Mouse (Mus musculus): Measurements from ENCODE around the gene Npcd. TPM values are rescaled to one million over a fixed set of nuclear protein-coding genes. Genes with fewer than 3 reads are reported as not detected.
A peak's percentile ranks its signal among the peaks of the same experiment; 100 is the strongest.

Npcd gene
- polyA plus RNA-seq, 1 experiment = 0.23 TPM

- Histone ChIP-seq H3K4me3 (ENCODE audit: low read depth, low read length) (peak overlapping the region; percentile 58), H3K4me1 (ENCODE audit: control insufficient read depth, insufficient read depth, insufficient read length, low read length) (peaks cover 3% of the 10 kb centered on the region), H3K27me3 (ENCODE audit: control insufficient read depth, insufficient read depth, low read length) (peaks cover 37% of the 10 kb centered on the region), H3K27ac (ENCODE audit: insufficient read depth, low read depth, low read length) (no peak overlapping the region), H3K36me3 (ENCODE audit: control insufficient read depth, insufficient read depth, low read length) (no peaks in the 10 kb centered on the region)
- 5% methylated on average over 81 of the region's 81 CpGs for WGBS
- TF ChIP-seq POLR2A (IDR thresholded peaks at IDR 0.05; ENCODE audit: low read depth, low read length) (no peak), CTCF (IDR thresholded peaks at IDR 0.05; ENCODE audit: extremely low read depth, insufficient read length, insufficient replicate concordance, low read depth, low read length) (no peak)
Measured at GRCm38 (mm10) chr15:79803533-79804351, 30.3 kb downstream of the Npcd start.

GRCm38 (mm10) chr15:79802304-79802703 lies 31.7 kb downstream of the Npcd start:
- Histone ChIP-seq H3K4me1 (ENCODE audit: control insufficient read depth, insufficient read depth, insufficient read length, low read length) (peaks cover 3% of the 10 kb centered on the region), H3K4me3 (ENCODE audit: low read depth, low read length) (no peak overlapping the region), H3K36me3 (ENCODE audit: control insufficient read depth, insufficient read depth, low read length) (no peaks in the 10 kb centered on the region), H3K27ac (ENCODE audit: insufficient read depth, low read depth, low read length) (no peak overlapping the region), H3K27me3 (ENCODE audit: control insufficient read depth, insufficient read depth, low read length) (peaks cover 37% of the 10 kb centered on the region)
- TF ChIP-seq CTCF (IDR thresholded peaks at IDR 0.05; ENCODE audit: extremely low read depth, insufficient read length, insufficient replicate concordance, low read depth, low read length) (no peak), POLR2A (IDR thresholded peaks at IDR 0.05; ENCODE audit: low read depth, low read length) (no peak)
- 37% methylated on average over 4 of the region's 4 CpGs for WGBS

- no peak overlapping the region for H3K27ac ChIP-seq (ENCODE audit: insufficient read depth, low read depth, low read length)
- H3K36me3 ChIP-seq (ENCODE audit: control insufficient read depth, insufficient read depth, low read length) = no peaks in the 10 kb centered on the region
- peaks cover 3% of the 10 kb centered on the region for H3K4me1 ChIP-seq (ENCODE audit: control insufficient read depth, insufficient read depth, insufficient read length, low read length)
- H3K4me3 ChIP-seq (ENCODE audit: low read depth, low read length) = no peak overlapping the region
- TF ChIP-seq CTCF (IDR thresholded peaks at IDR 0.05; ENCODE audit: extremely low read depth, insufficient read length, insufficient replicate concordance, low read depth, low read length) (no peak), POLR2A (IDR thresholded peaks at IDR 0.05; ENCODE audit: low read depth, low read length) (no peak)
- 62% methylated on average over 2 of the region's 2 CpGs for WGBS
- peaks cover 37% of the 10 kb centered on the region for H3K27me3 ChIP-seq (ENCODE audit: control insufficient read depth, insufficient read depth, low read length)
Measured at GRCm38 (mm10) chr15:79801646-79802045, 32.4 kb downstream of the Npcd start.

DNA sequence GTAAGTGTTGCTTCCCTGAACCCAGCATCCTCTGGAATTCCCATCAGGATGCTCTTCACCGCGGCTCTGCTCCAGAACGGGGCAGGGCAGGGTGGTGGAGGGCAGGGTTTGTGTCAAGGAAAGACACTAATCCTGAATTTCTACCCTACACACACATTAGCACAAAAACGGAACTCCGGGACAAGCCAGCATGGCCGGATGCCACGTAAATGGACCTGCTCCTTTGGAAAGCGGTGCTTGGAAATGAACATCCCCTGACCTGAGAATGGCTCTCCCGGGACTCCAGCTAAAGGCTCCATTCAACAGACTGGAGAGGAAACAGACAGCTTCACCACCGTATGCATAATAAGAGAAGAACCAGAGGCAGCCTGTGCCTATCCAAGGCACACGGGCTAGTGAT lies 33.3 kb downstream of the Npcd start:
- 69% methylated on average over 11 of the region's 11 CpGs for WGBS
- no peak for TF ChIP-seq POLR2A (IDR thresholded peaks at IDR 0.05; ENCODE audit: low read depth, low read length)
- no peak overlapping the region for H3K27ac ChIP-seq (ENCODE audit: insufficient read depth, low read depth, low read length)
- H3K4me1 ChIP-seq (ENCODE audit: control insufficient read depth, insufficient read depth, insufficient read length, low read length) = peaks cover 3% of the 10 kb centered on the region
- peaks cover 34% of the 10 kb centered on the region for H3K27me3 ChIP-seq (ENCODE audit: control insufficient read depth, insufficient read depth, low read length)
- H3K36me3 ChIP-seq (ENCODE audit: control insufficient read depth, insufficient read depth, low read length) = no peaks in the 10 kb centered on the region
- no peak overlapping the region for H3K4me3 ChIP-seq (ENCODE audit: low read depth, low read length)

- no peak overlapping the region for H3K27ac ChIP-seq (ENCODE audit: insufficient read depth, low read depth, low read length)
Measured at GRCm38 (mm10) chr15:79798591-79798990, 35.4 kb downstream of the Npcd start.

GRCm38 (mm10) chr15:79797680-79798079 lies 36.4 kb downstream of the Npcd start:
- TF ChIP-seq POLR2A (IDR thresholded peaks at IDR 0.05; ENCODE audit: low read depth, low read length) (no peak), CTCF (IDR thresholded peaks at IDR 0.05; ENCODE audit: extremely low read depth, insufficient read length, insufficient replicate concordance, low read depth, low read length) (no peak)
- WGBS = 82% methylated on average over 8 of the region's 8 CpGs
- no peaks in the 10 kb centered on the region for H3K4me1 ChIP-seq (ENCODE audit: control insufficient read depth, insufficient read depth, insufficient read length, low read length)

More at GRCm38 (mm10) chr15:79798591-79798990, 35.4 kb downstream of the Npcd start:
- Histone ChIP-seq H3K36me3 (ENCODE audit: control insufficient read depth, insufficient read depth, low read length) (no peaks in the 10 kb centered on the region), H3K4me3 (ENCODE audit: low read depth, low read length) (no peak overlapping the region), H3K4me1 (ENCODE audit: control insufficient read depth, insufficient read depth, insufficient read length, low read length) (no peaks in the 10 kb centered on the region; the same call in 1 of the 2 replicates), H3K27me3 (ENCODE audit: control insufficient read depth, insufficient read depth, low read length) (peaks cover 16% of the 10 kb centered on the region; the same call in 1 of the 2 replicates)
- WGBS = 84% methylated on average over 10 of the region's 10 CpGs
- TF ChIP-seq CTCF (IDR thresholded peaks at IDR 0.05; ENCODE audit: extremely low read depth, insufficient read length, insufficient replicate concordance, low read depth, low read length) (no peak), POLR2A (IDR thresholded peaks at IDR 0.05; ENCODE audit: low read depth, low read length) (no peak)

GRCm38 (mm10) chr15:79797096-79797495 lies 36.9 kb downstream of the Npcd start:
- Histone ChIP-seq H3K4me1 (ENCODE audit: control insufficient read depth, insufficient read depth, insufficient read length, low read length) (no peaks in the 10 kb centered on the region), H3K4me3 (ENCODE audit: low read depth, low read length) (no peak overlapping the region), H3K36me3 (ENCODE audit: control insufficient read depth, insufficient read depth, low read length) (no peaks in the 10 kb centered on the region), H3K27me3 (ENCODE audit: control insufficient read depth, insufficient read depth, low read length) (peaks cover 4% of the 10 kb centered on the region; the same call in 1 of the 2 replicates), H3K27ac (ENCODE audit: insufficient read depth, low read depth, low read length) (no peak overlapping the region)
- 83% methylated on average over 7 of the region's 7 CpGs for WGBS
- TF ChIP-seq CTCF (IDR thresholded peaks at IDR 0.05; ENCODE audit: extremely low read depth, insufficient read length, insufficient replicate concordance, low read depth, low read length) (no peak), POLR2A (IDR thresholded peaks at IDR 0.05; ENCODE audit: low read depth, low read length) (no peak)

More at GRCm38 (mm10) chr15:79797680-79798079, 36.4 kb downstream of the Npcd start:
- H3K4me3 ChIP-seq (ENCODE audit: low read depth, low read length) = no peak overlapping the region
- peaks cover 10% of the 10 kb centered on the region; the same call in 1 of the 2 replicates for H3K27me3 ChIP-seq (ENCODE audit: control insufficient read depth, insufficient read depth, low read length)
- no peak overlapping the region for H3K27ac ChIP-seq (ENCODE audit: insufficient read depth, low read depth, low read length)
- H3K36me3 ChIP-seq (ENCODE audit: control insufficient read depth, insufficient read depth, low read length) = no peaks in the 10 kb centered on the region
